Mouse (Mus musculus) ES-E14 (cell line): ENCODE results near the gene Fut11.

Experiments
- HCFC1 ChIP-seq: IDR thresholded peaks from 2 replicates; pipeline ENCODE4 v1.6.1; 2012; ENCODE audit warnings: low read length, inconsistent platforms, borderline replicate concordance; ENCODE audit not compliant: insufficient read depth
- ZNF384 ChIP-seq: IDR thresholded peaks from 2 replicates; pipeline ENCODE4 v1.6.1; 2012; ENCODE audit warnings: low read depth, low read length, inconsistent platforms

- TF ChIP-seq ZNF384, result no peak
- no peak for TF ChIP-seq HCFC1
Observed at GRCm38 (mm10) chr14:20693589-20694101, 1.1 kb upstream of the Fut11 start.
